Mouse (Mus musculus): ENCODE measurements around the gene Umad1.

DNA sequence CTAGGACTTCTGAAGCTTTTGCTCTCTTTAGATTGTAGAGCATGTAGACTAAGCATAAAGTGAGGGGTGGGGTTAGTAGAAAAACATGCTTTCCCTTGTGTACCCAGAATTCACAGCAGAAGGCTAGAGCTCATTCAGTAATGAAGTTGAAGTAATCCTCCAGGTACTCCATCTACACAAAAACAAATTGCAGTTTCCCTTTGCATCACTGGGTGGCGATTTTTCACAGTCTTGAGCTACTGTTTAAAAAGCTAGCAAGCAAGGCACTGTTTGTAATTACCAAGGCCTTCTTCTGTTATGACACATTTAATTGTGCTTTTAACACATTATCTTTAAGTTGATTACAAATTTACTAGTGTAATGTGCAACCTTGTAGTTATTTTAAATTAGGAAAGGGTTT, 16.0 kb downstream of the Umad1 start:
- TF ChIP-seq CHD2 (IDR thresholded peaks at IDR 0.05; ENCODE audit: low read depth, low read length): no peak
- no peak for TF ChIP-seq ZNF384 (IDR thresholded peaks at IDR 0.05; ENCODE audit: low read depth, low read length)
- TF ChIP-seq MAFK (IDR thresholded peaks at IDR 0.05; ENCODE audit: insufficient read depth, low read depth, low read length): no peak
- TF ChIP-seq ZC3H11A (IDR thresholded peaks at IDR 0.05; ENCODE audit: borderline replicate concordance, low read depth, low read length): no peak
- no peak for TF ChIP-seq HCFC1 (IDR thresholded peaks at IDR 0.05; ENCODE audit: borderline replicate concordance, insufficient read depth, low read length)
